Mouse (Mus musculus) hindbrain, postnatal 0 days (tissue): ENCODE data around the gene Fos. TPM values are rescaled to one million over a fixed set of nuclear protein-coding genes. Genes with fewer than 3 reads are reported as not detected.
A peak's percentile ranks its signal among the peaks of the same experiment; 100 is the strongest.

Experiments
- ATAC-seq: fragments of 200-750 bp; cut with Nextera tagmentation; 2 replicates; pipeline ENCODE4 v1.8.0; 2017; ENCODE audit warnings: mild to moderate bottlenecking, moderate TSS enrichment, moderate library complexity
- DNase-seq: peaks from one replicate; pipeline ENCODE4 v3.0.0-alpha.2; 2015; ENCODE audit warnings: low spot score
- H3K27ac ChIP-seq: fragments of 300-500 bp; sonication (generic); 2 replicates; pipeline ENCODE4 v1.5.1; 2014; ENCODE audit warnings: mild to moderate bottlenecking
- H3K27me3 ChIP-seq: fragments of 300-500 bp; sonication (generic); 2 replicates; pipeline ENCODE4 v1.6.1; 2014; ENCODE audit warnings: low read length, mixed read lengths; ENCODE audit not compliant: insufficient read depth
- H3K36me3 ChIP-seq: fragments of 300-500 bp; sonication (generic); 2 replicates; pipeline ENCODE4 v1.6.1; 2014; ENCODE audit warnings: low read length, mixed read lengths; ENCODE audit not compliant: insufficient read depth
- H3K4me1 ChIP-seq: fragments of 300-500 bp; sonication (generic); 2 replicates; pipeline ENCODE4 v1.6.1; 2014; ENCODE audit warnings: antibody characterized with exemption, low read length, mixed read lengths; ENCODE audit not compliant: insufficient read depth
- H3K4me2 ChIP-seq: fragments of 300-500 bp; sonication (generic); 2 replicates; pipeline ENCODE4 v1.6.1; 2014; ENCODE audit warnings: low read depth, mild to moderate bottlenecking, low read length, moderate library complexity, mixed read lengths
- H3K4me3 ChIP-seq: fragments of 300-500 bp; sonication (generic); 2 replicates; pipeline ENCODE4 v1.5.1; 2014; ENCODE audit warnings: low read length
- H3K9ac ChIP-seq: fragments of 300-500 bp; sonication (generic); replicated peaks from 2 replicates; pipeline ENCODE4 v1.6.1; 2014; ENCODE audit warnings: mild to moderate bottlenecking, low read length, moderate library complexity, mixed read lengths
- H3K9me3 ChIP-seq: fragments of 300-500 bp; sonication (generic); 2 replicates; pipeline ENCODE4 v1.6.1; 2016; ENCODE audit warnings: low read length, mixed read lengths
- CTCF ChIP-seq: IDR thresholded peaks from 2 replicates; pipeline ENCODE4 v1.5.1; 2016; ENCODE audit warnings: antibody characterized with exemption, control low read depth, low read depth
- WGBS: fragments of 180-500 bp; shearing (Covaris S2); extraction: QIAGEN DNeasy Blood & Tissue Kit; methylation state at CpG from one replicate; pipeline ENCODE4 v1.1.7; 2014; 5-methylcytosine and 5-hydroxymethylcytosine counted together
- polyA plus RNA-seq: library from polyadenylated mRNA; unstranded; fragments of >200 nt; fragmentation: Nextera tagmentation; extraction: Ambion mirVana; gene quantifications from 2 replicates; pipeline ENCODE4 v1.2.1, GENCODE M21; 2015
- total RNA-seq: library from RNA; depleted of rRNA; stranded (reverse); fragments of >200 nt; gene quantifications from 2 replicates; pipeline ENCODE4 v1.2.3, GENCODE M21; 2014

The Fos gene
- total and polyA plus RNA-seq, 2 experiments from 2014 or later = 12.1 to 23.4 TPM

DNA sequence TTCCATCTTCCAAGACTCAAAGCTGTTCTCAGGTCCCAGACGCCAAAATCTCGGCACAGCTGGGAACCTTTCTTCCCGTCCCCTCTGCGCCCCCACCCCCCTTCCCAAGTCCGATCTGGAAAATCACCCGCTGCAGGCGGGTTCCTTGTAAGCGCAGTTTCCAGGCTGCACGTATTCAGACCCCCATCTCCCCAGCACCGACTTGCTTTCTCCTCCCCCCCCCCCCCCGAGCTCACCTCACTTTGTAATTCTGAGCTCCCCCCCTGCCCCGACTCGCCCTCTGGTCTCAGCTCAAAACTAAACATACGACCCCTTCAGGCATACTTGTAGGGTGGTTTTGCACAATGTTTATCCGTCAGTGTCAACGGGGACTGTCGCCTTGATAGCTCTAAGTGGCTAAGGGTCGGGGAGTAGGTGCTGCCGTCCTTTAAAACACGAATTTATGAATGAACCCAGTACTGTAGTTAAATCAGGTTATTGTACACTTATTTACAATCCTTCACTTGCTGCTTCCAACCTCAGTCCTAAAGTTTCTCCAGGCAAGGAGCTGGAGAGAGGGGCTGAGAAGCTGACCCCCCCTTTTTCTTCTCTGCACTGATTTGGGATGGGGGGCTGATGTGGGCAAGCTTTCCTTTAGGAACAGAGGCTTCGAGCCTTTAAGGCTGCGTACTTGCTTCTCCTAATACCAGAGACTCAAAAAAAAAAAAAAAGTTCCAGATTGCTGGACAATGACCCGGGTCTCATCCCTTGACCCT, 857 bp upstream of the Fos start:
- DNase-seq = peak; percentile 41
- under 1% methylated on average over 23 of the region's 23 CpGs for WGBS
- peak overlapping the region; percentile 74; the same call in 1 of the 2 replicates for H3K27ac ChIP-seq

DNA sequence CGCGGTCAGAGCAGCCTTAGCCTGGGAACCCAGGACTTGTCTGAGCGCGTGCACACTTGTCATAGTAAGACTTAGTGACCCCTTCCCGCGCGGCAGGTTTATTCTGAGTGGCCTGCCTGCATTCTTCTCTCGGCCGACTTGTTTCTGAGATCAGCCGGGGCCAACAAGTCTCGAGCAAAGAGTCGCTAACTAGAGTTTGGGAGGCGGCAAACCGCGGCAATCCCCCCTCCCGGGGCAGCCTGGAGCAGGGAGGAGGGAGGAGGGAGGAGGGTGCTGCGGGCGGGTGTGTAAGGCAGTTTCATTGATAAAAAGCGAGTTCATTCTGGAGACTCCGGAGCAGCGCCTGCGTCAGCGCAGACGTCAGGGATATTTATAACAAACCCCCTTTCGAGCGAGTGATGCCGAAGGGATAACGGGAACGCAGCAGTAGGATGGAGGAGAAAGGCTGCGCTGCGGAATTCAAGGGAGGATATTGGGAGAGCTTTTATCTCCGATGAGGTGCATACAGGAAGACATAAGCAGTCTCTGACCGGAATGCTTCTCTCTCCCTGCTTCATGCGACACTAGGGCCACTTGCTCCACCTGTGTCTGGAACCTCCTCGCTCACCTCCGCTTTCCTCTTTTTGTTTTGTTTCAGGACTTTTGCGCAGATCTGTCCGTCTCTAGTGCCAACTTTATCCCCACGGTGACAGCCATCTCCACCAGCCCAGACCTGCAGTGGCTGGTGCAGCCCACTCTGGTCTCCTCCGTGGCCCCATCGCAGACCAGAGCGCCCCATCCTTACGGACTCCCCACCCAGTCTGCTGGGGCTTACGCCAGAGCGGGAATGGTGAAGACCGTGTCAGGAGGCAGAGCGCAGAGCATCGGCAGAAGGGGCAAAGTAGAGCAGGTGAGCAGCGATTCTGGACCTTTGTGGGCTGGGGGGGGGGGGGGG, 875 bp downstream of the Fos start:
- Histone ChIP-seq H3K36me3 (no peaks in the 10 kb centered on the region), H3K27me3 (peaks cover 11% of the 10 kb centered on the region), H3K4me2 (peak overlapping the region; percentile 91), H3K9ac (peak overlapping the region; percentile 37), H3K4me3 (peak overlapping the region; percentile 55), H3K4me1 (peaks cover 14% of the 10 kb centered on the region), H3K9me3 (no peaks in the 10 kb centered on the region), H3K27ac (peak overlapping the region; percentile 72; the same call in 1 of the 2 replicates)
- WGBS = under 1% methylated on average over 49 of the region's 49 CpGs
- TF ChIP-seq CTCF = no peak; the same call in 1 of the 2 replicates
- DNase-seq (peak; percentile 68), ATAC-seq (peak; percentile 11)

More for the DNA sequence above, 857 bp upstream of the Fos start:
- H3K4me1 ChIP-seq = peaks cover 14% of the 10 kb centered on the region
- peaks cover 11% of the 10 kb centered on the region for H3K27me3 ChIP-seq
- peak overlapping the region; percentile 55 for H3K4me3 ChIP-seq
- H3K36me3 ChIP-seq = no peaks in the 10 kb centered on the region
- no peak for ATAC-seq
- H3K4me2 ChIP-seq = peak overlapping the region; percentile 91
- H3K9ac ChIP-seq = peak overlapping the region; percentile 66; the same call in 1 of the 2 replicates
- no peak for TF ChIP-seq CTCF
- no peaks in the 10 kb centered on the region for H3K9me3 ChIP-seq

DNA sequence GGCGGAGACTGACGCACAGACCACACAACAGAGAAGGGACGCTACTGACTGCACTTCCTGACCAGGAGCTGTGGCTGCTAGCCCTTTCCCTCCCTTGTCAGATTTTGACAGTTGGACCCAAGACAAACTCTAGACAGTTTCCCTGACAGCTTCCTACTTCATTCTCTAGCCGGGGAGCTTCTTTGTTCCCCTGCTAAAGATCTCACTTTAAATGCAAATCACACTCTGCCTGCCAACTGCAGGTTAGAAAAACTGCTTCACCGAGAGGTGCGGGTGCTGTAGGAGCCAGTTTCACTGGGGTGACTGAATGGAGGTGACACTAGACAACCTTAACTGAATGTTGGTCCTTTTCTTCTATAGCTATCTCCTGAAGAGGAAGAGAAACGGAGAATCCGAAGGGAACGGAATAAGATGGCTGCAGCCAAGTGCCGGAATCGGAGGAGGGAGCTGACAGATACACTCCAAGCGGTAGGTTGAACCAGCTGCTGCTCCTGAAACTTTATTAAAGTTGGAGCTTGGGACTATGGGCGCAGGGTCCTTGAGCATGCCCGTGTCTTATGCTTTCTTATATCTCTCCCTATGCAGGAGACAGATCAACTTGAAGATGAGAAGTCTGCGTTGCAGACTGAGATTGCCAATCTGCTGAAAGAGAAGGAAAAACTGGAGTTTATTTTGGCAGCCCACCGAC, 1.7 kb downstream of the Fos start:
- ATAC-seq (no peak), DNase-seq (no peak)
- Histone ChIP-seq H3K4me3 (peak overlapping the region; percentile 55), H3K9ac (peak overlapping the region; percentile 37), H3K36me3 (no peaks in the 10 kb centered on the region), H3K4me1 (peaks cover 14% of the 10 kb centered on the region), H3K4me2 (peak overlapping the region; percentile 91), H3K27ac (no peak overlapping the region), H3K27me3 (peaks cover 11% of the 10 kb centered on the region), H3K9me3 (no peaks in the 10 kb centered on the region)
- 10% methylated on average over 14 of the region's 16 CpGs for WGBS
- TF ChIP-seq CTCF = no peak

GRCm38 (mm10) chr12:85475920-85476828, 2.5 kb downstream of the Fos start:
- peaks cover 14% of the 10 kb centered on the region for H3K4me1 ChIP-seq
- no peak for TF ChIP-seq CTCF
- no peak overlapping the region for H3K27ac ChIP-seq
- DNase-seq = no peak
- H3K9ac ChIP-seq = no peak overlapping the region
- no peaks in the 10 kb centered on the region for H3K9me3 ChIP-seq
- peak overlapping the region; percentile 55 for H3K4me3 ChIP-seq
- H3K36me3 ChIP-seq = no peaks in the 10 kb centered on the region
- H3K4me2 ChIP-seq = peak overlapping the region; percentile 91
- no peak for ATAC-seq
- H3K27me3 ChIP-seq = peaks cover 11% of the 10 kb centered on the region
- 38% methylated on average over 23 of the region's 23 CpGs for WGBS

GRCm38 (mm10) chr12:85477219-85477618, 3.5 kb downstream of the Fos start:
- no peak overlapping the region for H3K27ac ChIP-seq

More at GRCm38 (mm10) chr12:85477219-85477618, 3.5 kb downstream of the Fos start:
- TF ChIP-seq CTCF = no peak
- ATAC-seq (no peak), DNase-seq (no peak)
- H3K4me1 ChIP-seq = peaks cover 11% of the 10 kb centered on the region
- no peak overlapping the region for H3K4me3 ChIP-seq
- peaks cover 11% of the 10 kb centered on the region for H3K27me3 ChIP-seq
- no peaks in the 10 kb centered on the region for H3K9me3 ChIP-seq
- H3K4me2 ChIP-seq = no peak overlapping the region
- WGBS = 73% methylated on average over 4 of the region's 4 CpGs
- H3K36me3 ChIP-seq = no peaks in the 10 kb centered on the region
- no peak overlapping the region for H3K9ac ChIP-seq
